Mouse (Mus musculus) liver, adult 2 months (tissue): ENCODE results near the gene Ppara. TPM values are rescaled to one million over a fixed set of nuclear protein-coding genes. Genes with fewer than 3 reads are reported as not detected.

Source experiments
- DNase-seq: peaks from one replicate; pipeline ENCODE4 v3.0.0-alpha.2; 2011; ENCODE audit warnings: low read depth, low spot score; ENCODE audit errors: extremely low read depth
- H3K27ac ChIP-seq: fragments of 200-500 bp; replicated peaks from 2 replicates; pipeline ENCODE4 v1.5.1; 2012; ENCODE audit warnings: low read depth, mild to moderate bottlenecking, control low read depth, inconsistent platforms, low read length; ENCODE audit not compliant: insufficient read depth
- H3K27me3 ChIP-seq: fragments of 200-500 bp; 2 replicates; pipeline ENCODE4 v1.6.1; 2012; ENCODE audit warnings: mild to moderate bottlenecking, moderate library complexity, low read length, inconsistent platforms; ENCODE audit not compliant: control insufficient read depth, insufficient read depth
- H3K36me3 ChIP-seq: fragments of 200-500 bp; 2 replicates; pipeline ENCODE4 v1.6.1; 2012; ENCODE audit warnings: low read length, inconsistent platforms; ENCODE audit not compliant: control insufficient read depth, insufficient read depth
- H3K4me1 ChIP-seq: fragments of 200-500 bp; 2 replicates; pipeline ENCODE4 v1.6.1; 2011; ENCODE audit warnings: low read length; ENCODE audit not compliant: control insufficient read depth, insufficient read depth
- H3K4me3 ChIP-seq: fragments of 200-500 bp; 2 replicates; pipeline ENCODE4 v1.5.1; 2011; ENCODE audit warnings: low read depth, mild to moderate bottlenecking, control low read depth, low read length, moderate library complexity; ENCODE audit not compliant: insufficient read depth
- H3K79me2 ChIP-seq: fragments of 200-500 bp; 2 replicates; pipeline ENCODE4 v1.6.1; 2012; ENCODE audit warnings: inconsistent platforms, mild to moderate bottlenecking, low read length, moderate library complexity; ENCODE audit not compliant: control insufficient read depth, insufficient read depth
- H3K9ac ChIP-seq: fragments of 200-500 bp; 2 replicates; pipeline ENCODE4 v1.6.1; 2012; ENCODE audit warnings: low read depth, mild to moderate bottlenecking, control low read depth, inconsistent platforms, low read length
- CTCF ChIP-seq: fragments of 200-500 bp; IDR thresholded peaks from 2 replicates; pipeline ENCODE4 v1.5.1; 2011; ENCODE audit warnings: low read depth, low read length, control low read depth
- POLR2A ChIP-seq: fragments of 200-500 bp; IDR thresholded peaks from 2 replicates; pipeline ENCODE4 v1.6.1; 2011; ENCODE audit warnings: low read length, control low read depth; ENCODE audit not compliant: insufficient read depth; ENCODE audit errors: extremely low read depth
- WGBS: fragments of 180-500 bp; shearing (Covaris S2); methylation state at CpG from one replicate; pipeline ENCODE4 v1.1.7; 2018; 5-methylcytosine and 5-hydroxymethylcytosine counted together
- polyA plus RNA-seq: library from polyadenylated mRNA; depleted of rRNA; stranded (reverse); fragments of >200 nt; gene quantifications from 2 replicates; pipeline ENCODE4 v1.2.3, GENCODE M21; 2012
- total RNA-seq: library from RNA; depleted of rRNA; stranded (reverse); fragments of >200 nt; gene quantifications from 2 replicates; pipeline ENCODE4 v1.2.3, GENCODE M21; 2014

Ppara gene
- total and polyA plus RNA-seq, 2 experiments, result 36.2 to 184 TPM

GRCm38 (mm10) chr15:85708843-85709242 lies 25.9 kb upstream of the Ppara start:
- WGBS, result 70% methylated on average over 4 of the region's 4 CpGs
- no peak overlapping the region for H3K4me3 ChIP-seq
- TF ChIP-seq CTCF, result no peak
- TF ChIP-seq POLR2A, result no peak
- DNase-seq, result no peak
- H3K36me3 ChIP-seq, result 0 out of 2 replicates have a peak, but pooled peaks cover 1% of the 10 kb centered on the region
- H3K27me3 ChIP-seq, result no peaks in the 10 kb centered on the region
- H3K4me1 ChIP-seq, result peaks cover 41% of the 10 kb centered on the region
- H3K9ac ChIP-seq, result no peak overlapping the region
- no peaks in the 10 kb centered on the region for H3K79me2 ChIP-seq
- peak overlapping the region; percentile 22 for H3K27ac ChIP-seq

GRCm38 (mm10) chr15:85709268-85709973 lies 25.4 kb upstream of the Ppara start:
- 0 out of 2 replicates have a peak, but pooled peaks cover 1% of the 10 kb centered on the region for H3K36me3 ChIP-seq
- H3K79me2 ChIP-seq, result no peaks in the 10 kb centered on the region
- DNase-seq, result peak; percentile 59
- H3K9ac ChIP-seq, result no peak overlapping the region
- TF ChIP-seq CTCF (peak; percentile 96), POLR2A (no peak)
- H3K4me1 ChIP-seq, result peaks cover 35% of the 10 kb centered on the region
- no peaks in the 10 kb centered on the region for H3K27me3 ChIP-seq
- no peak overlapping the region for H3K4me3 ChIP-seq
- 34% methylated on average over 10 of the region's 10 CpGs for WGBS
- peak overlapping the region; percentile 22 for H3K27ac ChIP-seq

GRCm38 (mm10) chr15:85710179-85710578 lies 24.6 kb upstream of the Ppara start:
- 3% methylated on average over 8 of the region's 8 CpGs for WGBS
- H3K27ac ChIP-seq, result no peak overlapping the region
- no peaks in the 10 kb centered on the region for H3K27me3 ChIP-seq
- TF ChIP-seq CTCF (peak; percentile 97), POLR2A (no peak)
- no peak for DNase-seq
- H3K36me3 ChIP-seq, result no peaks in the 10 kb centered on the region
- no peaks in the 10 kb centered on the region for H3K79me2 ChIP-seq
- H3K4me1 ChIP-seq, result peaks cover 28% of the 10 kb centered on the region
- no peak overlapping the region for H3K4me3 ChIP-seq
- H3K9ac ChIP-seq, result no peak overlapping the region

GRCm38 (mm10) chr15:85710641-85711580 lies 23.9 kb upstream of the Ppara start:
- WGBS, result 79% methylated on average over 17 of the region's 17 CpGs
- TF ChIP-seq POLR2A (no peak), CTCF (no peak)
- no peak overlapping the region for H3K4me3 ChIP-seq
- H3K9ac ChIP-seq, result no peak overlapping the region
- H3K27me3 ChIP-seq, result no peaks in the 10 kb centered on the region
- no peaks in the 10 kb centered on the region for H3K79me2 ChIP-seq
- no peak overlapping the region for H3K27ac ChIP-seq
- H3K36me3 ChIP-seq, result no peaks in the 10 kb centered on the region
- DNase-seq, result no peak
- peaks cover 23% of the 10 kb centered on the region for H3K4me1 ChIP-seq

- Histone ChIP-seq H3K9ac (no peak overlapping the region), H3K4me1 (peaks cover 16% of the 10 kb centered on the region), H3K4me3 (no peak overlapping the region), H3K79me2 (no peaks in the 10 kb centered on the region), H3K27ac (no peak overlapping the region), H3K36me3 (no peaks in the 10 kb centered on the region), H3K27me3 (no peaks in the 10 kb centered on the region)
- DNase-seq, result no peak
- TF ChIP-seq CTCF, result peak; percentile 47; the same call in 1 of the 2 replicates
- no peak for TF ChIP-seq POLR2A
- 74% methylated on average over 5 of the region's 5 CpGs for WGBS
Observed at GRCm38 (mm10) chr15:85712565-85713168, 22.1 kb upstream of the Ppara start.
